Mouse (Mus musculus): Measurements from ENCODE around the gene Pilrb1.
A peak's percentile ranks its signal among the peaks of the same experiment; 100 is the strongest.

The Pilrb1 gene

DNA sequence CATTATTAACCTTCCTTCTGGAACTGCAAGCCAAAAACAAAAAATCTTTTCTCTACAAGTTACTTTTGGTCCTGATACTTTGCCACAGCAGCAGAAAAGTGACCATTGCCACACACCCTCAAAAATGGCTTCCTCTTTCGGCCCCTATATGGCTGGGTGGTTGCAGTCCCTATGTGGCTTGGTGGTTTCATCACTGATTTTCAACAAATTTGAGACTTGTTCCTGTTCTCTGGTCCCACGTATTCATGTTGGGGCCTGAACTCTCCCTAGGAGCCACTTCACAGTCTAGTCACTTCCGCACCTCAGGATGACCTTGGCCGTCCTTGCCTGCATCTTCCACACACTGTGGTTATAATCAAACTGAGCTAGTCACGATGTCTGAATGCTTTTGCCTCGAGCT lies 29.2 kb downstream of the Pilrb1 start:
- DNase-seq (ENCODE audit: low read depth): no peak

DNA sequence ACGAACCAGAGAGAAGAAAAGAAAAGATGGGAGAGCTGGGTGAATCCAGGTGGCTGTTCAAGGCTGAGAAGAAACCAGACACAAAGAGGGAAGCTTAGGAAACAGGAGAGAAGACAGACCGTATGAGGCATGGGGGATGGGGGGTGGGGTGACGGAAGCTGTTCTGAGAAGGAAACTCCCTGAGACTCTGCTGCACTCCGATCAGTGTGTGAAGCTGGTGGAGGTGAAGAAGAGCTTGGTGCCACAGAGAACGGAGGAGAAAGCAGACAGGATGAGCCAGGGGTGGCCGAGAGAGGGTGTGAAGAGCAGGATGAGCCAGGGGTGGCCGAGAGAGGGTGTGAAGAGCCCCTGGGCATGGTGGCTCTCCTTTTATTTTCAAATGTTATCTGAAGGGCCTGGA lies 31.5 kb downstream of the Pilrb1 start:
- DNase-seq (ENCODE audit: low read depth): peak; percentile 34

GRCm38 (mm10) chr5:137825971-137826370 lies 31.9 kb downstream of the Pilrb1 start:
- DNase-seq (ENCODE audit: low read depth): no peak

GRCm38 (mm10) chr5:137825030-137825429 lies 32.9 kb downstream of the Pilrb1 start:
- no peak for DNase-seq (ENCODE audit: low read depth)

DNA sequence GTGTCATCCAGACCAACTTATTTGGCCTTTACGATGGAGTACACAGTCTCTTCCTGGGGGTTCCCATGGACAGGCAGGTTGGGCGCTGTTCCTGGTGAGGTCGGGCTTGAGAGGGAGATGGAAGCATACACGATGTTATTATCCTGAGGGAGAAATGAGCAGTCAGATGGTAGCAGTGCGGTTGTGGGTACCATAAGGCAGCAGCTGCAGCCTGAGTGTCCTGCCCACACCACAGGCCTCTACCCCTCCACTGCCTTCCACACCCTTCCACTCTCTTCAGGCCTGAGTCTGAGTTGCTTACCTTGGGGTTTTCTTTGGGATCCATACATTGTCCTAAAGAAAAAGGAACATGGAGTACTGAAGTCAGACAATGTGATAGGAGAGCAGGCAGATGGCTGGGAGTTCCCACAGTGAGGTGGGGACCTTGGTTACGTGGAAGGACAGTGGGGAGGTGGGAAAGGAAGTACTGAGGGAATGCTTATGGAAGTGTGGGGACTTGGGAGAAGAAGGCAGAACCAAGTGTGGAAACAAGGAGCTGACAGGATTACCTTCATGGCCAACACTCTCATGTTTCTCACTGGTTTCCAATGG lies 34.4 kb downstream of the Pilrb1 start:
- DNase-seq (ENCODE audit: low read depth): no peak

- no peak for DNase-seq (ENCODE audit: low read depth)
Measured at GRCm38 (mm10) chr5:137822602-137823001, 35.3 kb downstream of the Pilrb1 start.

GRCm38 (mm10) chr5:137822126-137822525 lies 35.8 kb downstream of the Pilrb1 start:
- DNase-seq (ENCODE audit: low read depth): no peak

GRCm38 (mm10) chr5:137817466-137818222 lies 40.3 kb downstream of the Pilrb1 start:
- DNase-seq (ENCODE audit: low read depth): peak; percentile 11

DNA sequence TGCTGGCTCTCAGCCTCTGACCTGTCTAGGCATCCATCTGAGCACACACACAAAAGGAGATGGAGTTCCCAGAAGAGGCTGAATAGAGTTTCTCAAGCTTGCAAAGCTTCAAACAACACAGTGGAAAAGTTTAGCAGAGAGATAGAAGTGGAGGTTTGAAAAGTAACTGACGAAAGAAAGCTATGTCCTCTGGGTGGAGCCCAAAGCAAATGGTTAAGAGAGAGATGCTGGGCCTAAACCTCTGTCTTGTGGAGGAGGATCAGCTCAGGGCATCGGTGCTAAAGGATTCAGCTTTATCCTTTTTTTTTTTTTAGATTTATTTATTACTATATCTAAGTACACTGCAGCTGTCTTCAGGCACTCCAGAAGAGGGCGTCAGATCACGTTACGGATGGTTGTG lies 49.6 kb downstream of the Pilrb1 start:
- DNase-seq (ENCODE audit: low read depth): no peak

GRCm38 (mm10) chr5:137806158-137806557 lies 51.7 kb downstream of the Pilrb1 start:
- no peak for DNase-seq (ENCODE audit: low read depth)

Measured in induced T-regulatory cell, adult 2 months (primary cell).